Mouse (Mus musculus) right cerebral cortex, postnatal 36 days (tissue): ENCODE results near the gene Gfod2.
A peak's percentile ranks its signal among the peaks of the same experiment; 100 is the strongest.

Source experiments
- DNase-seq, 2 experiments: peaks; one replicate each; pipeline ENCODE4 v3.0.0; 2022; ENCODE audit warnings: low spot score in 2 of 2, mixed read lengths in 1 of 2

The Gfod2 gene

DNA sequence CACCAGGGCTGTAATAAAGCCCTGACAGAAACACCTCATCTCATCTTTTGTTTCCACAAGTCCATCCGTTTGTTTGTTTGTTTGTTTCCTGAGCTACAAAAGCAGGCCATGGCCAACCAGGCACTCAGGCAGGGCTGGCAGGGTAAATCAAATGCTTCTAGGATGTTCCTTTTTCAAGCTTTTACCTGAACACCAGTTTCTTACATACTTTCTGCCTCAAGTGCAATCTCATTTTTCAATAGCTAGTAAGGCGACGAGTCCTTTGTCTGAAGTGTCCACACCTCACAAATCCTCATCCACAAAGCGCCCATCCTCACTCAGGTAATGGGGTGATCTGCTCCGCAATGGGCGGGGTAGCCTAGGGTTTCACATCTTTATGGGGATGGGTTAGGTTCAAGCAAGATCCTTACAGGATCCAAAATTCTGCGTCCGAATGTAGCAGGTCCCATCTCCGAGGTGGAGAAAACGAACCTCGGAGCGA is 628 bp downstream of the Gfod2 start:
- DNase-seq, result no peak

DNA sequence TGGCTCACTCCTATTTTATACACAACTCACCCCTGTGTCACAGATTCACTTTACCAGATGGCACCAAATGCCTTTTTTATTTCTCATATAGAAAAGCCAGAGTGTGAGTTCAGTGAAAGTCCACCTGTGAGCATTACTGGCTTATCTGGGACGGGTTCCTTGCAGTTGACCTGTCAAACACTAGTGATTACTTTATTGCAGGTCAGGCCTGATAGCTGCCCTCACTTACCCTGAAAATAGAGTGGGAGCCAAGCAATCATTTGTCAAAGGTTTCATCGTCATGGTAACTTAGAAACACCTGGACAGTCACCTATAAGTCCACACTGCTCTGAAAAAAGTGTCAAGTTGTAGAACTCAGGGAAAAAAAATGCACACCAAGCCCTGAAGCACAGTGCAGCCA is 3.8 kb downstream of the Gfod2 start:
- DNase-seq, result no peak

DNA sequence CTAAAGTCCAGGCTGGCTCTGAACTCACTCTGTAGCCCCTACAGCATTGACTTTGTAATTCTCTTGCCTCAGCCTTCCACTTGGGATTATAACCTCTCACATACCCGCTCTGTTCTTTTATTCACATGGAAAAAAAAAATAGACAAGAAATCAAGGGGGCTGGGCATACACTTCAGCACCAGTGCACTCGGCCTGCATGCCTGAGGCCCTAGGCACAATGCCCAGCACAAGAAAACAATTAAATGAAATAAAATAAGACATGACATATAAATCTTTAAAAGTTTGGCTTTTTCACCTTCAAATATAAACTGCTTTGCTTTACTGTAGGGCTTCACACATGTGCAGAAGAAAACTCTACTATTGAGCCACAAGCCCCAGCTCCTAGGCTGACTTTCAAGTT is 4.5 kb downstream of the Gfod2 start:
- DNase-seq, result no peak

DNA sequence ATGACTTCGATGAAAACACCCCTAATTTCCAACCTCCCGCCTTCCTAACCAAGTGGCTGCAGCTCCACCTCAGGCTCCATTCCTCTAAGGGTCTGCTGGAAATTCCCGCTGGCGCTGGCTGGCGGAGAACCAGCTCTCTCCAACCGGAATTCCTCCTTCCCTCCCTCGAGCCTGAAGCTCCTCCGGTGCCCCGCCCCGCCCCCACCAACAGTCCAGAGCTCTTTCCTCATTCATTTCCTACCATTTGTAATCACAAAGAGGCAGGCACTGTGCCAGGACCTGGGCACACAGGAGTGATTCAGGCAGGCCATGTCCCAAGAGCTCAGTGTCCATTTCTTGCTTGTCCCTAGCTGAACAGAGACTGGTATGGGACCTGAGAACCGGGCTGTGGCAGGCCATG is 7.9 kb downstream of the Gfod2 start:
- DNase-seq, result no peak

DNA sequence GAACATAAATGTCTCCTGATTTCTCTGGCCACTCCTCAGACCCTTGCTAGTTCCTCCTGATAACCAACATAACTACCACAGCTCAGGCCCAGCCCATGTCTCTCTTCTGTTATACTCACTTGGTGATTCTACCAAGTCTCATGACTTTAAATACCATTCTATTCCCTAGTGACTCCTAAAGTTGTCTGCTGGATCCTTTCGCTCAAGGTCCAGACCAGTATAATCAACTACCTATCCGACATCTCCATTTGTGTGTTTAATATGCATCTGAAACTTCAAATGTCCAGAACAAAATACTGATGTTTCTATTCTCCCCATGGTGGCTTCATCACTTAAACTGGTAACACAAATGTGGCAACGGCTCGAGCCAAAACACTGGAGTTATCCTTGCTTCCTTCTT is 15.2 kb downstream of the Gfod2 start:
- DNase-seq, result no peak

DNA sequence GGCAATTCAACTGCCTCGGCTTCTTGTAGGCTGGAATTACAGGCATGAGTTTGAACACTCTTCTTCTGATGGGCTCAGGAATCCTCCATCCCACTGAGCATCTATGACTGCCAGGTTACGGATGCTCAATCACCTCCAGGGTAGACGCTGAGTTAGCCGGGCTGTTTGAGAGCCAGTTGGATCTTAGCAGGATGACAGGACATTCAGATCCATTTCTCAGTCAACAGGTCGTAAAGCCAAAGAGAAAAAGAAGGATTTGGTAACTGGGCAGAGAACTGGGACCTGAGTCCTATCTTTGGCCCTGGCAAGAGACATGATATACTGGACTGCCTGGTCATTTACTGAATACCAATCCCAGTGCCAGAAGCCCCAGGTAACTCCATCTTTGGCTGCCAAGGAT is 19.2 kb downstream of the Gfod2 start:
- no peak for DNase-seq

- DNase-seq, result no peak
Observed at GRCm38 (mm10) chr8:105732186-105732585, 26.3 kb downstream of the Gfod2 start.

- DNase-seq, result no peak
Observed at GRCm38 (mm10) chr8:105727397-105728124, 30.9 kb downstream of the Gfod2 start.

GRCm38 (mm10) chr8:105725726-105726125 is 32.7 kb downstream of the Gfod2 start:
- DNase-seq, result no peak

DNA sequence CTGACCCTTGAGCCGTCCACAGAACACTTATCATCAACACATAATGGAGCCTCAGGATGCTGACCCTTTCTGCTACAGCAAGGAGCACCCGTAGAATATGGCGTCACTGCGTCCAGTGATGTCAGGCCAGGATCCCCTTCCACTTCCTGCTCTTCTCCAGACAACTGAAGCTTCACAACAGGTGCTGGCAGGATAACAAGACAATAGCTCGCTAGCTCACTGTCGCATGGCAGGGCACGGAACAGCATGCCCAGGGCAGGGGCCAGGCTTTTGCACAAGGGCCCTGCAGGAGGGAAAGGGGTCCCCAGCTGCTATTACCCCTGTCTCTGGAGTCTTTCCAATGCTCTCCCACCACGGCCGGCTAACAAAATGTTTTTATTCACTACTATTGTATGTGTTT is 35.6 kb downstream of the Gfod2 start:
- DNase-seq, result no peak

- no peak for DNase-seq
Observed at GRCm38 (mm10) chr8:105719637-105720036, 38.8 kb downstream of the Gfod2 start.

DNA sequence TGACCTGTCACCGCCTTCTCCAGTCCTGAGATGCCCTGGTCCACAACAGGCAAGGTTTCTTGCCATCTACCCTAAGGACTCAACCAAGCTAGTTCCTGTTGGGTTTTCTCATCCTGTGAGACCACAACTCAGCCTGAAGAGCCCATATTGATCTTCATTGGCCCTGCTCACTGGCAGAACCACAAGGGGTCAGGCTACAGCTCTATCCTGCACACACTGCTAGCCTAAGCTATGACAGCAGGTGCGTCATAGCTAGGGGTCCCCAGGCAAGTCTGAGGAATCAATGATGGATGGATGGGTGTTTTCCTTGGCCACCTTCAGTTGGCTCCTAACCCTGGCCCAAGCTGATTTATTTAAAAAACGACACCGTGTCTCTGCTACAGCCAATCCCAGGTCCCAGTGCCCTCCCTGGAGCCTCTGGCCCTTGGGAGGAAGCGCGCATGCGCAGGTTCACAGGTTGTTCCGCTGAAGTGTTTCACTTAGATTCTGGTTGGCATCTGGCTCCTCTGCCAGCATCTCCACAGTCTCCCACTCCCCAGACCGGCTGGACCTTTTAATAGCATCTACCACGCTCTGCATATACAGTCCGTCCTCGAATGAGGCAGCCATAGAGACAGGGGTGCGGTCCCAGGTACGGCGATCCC is 42.0 kb downstream of the Gfod2 start:
- DNase-seq, result no peak

- no peak for DNase-seq
Observed at GRCm38 (mm10) chr8:105715042-105715441, 43.4 kb downstream of the Gfod2 start.

DNA sequence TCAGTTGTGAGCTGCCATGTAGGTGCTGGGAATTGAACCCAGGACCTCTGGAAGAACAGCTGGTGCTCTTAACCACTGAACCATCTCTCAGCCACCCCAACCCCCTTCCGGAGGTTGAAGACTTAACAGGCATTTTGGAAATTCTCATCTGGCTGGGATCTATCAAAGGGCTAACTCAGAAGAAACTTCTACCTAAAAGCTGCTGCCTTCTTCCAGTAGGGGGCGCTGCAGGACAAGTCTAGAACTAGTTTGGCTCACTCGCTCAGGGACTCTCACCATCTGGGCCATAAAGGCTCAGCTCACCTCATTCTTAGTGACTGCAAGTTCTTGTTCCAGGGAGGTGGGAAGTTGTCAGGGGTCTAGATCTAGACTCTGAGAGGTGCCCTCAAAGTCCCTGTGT is 44.3 kb downstream of the Gfod2 start:
- peak in 1 of 2 experiments; percentile 70 for DNase-seq

- DNase-seq, result no peak
Observed at GRCm38 (mm10) chr8:105712286-105712685, 46.2 kb downstream of the Gfod2 start.

DNA sequence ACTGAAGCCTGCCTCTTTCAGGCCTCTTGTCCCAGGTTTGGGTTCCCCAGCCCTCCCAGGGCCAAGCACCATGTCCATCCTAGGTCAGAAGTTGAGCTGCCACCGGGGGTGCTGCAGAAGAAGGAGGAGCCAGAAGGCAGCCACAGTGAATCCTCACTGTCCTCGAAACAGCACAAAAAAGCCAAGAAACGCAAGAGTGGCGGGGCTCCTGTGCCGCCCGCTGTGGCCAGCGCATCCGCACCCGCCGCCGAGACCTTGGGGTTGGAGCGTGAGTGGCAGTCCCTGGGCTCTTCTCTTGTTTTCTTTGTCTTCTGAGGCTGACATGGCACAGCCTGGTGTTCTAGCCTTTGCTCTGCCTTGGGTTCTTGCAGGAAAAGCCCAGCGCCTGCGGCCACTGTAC is 49.1 kb downstream of the Gfod2 start:
- no peak for DNase-seq

- no peak for DNase-seq
Observed at GRCm38 (mm10) chr8:105708675-105709074, 49.8 kb downstream of the Gfod2 start.

- DNase-seq, result peak; percentile 82 to 88
Observed at GRCm38 (mm10) chr8:105707498-105708403, 50.7 kb downstream of the Gfod2 start, which contains the start of the genes 4933405L10Rik and Enkd1. Gene 4933405L10Rik (plus strand): TSS chr8:105707655. Gene Enkd1 (minus strand): TSS chr8:105708210.

- no peak for DNase-seq
Observed at GRCm38 (mm10) chr8:105706426-105706825, 52.0 kb downstream of the Gfod2 start.

- DNase-seq, result no peak
Observed at GRCm38 (mm10) chr8:105704955-105705354, 53.5 kb downstream of the Gfod2 start.

DNA sequence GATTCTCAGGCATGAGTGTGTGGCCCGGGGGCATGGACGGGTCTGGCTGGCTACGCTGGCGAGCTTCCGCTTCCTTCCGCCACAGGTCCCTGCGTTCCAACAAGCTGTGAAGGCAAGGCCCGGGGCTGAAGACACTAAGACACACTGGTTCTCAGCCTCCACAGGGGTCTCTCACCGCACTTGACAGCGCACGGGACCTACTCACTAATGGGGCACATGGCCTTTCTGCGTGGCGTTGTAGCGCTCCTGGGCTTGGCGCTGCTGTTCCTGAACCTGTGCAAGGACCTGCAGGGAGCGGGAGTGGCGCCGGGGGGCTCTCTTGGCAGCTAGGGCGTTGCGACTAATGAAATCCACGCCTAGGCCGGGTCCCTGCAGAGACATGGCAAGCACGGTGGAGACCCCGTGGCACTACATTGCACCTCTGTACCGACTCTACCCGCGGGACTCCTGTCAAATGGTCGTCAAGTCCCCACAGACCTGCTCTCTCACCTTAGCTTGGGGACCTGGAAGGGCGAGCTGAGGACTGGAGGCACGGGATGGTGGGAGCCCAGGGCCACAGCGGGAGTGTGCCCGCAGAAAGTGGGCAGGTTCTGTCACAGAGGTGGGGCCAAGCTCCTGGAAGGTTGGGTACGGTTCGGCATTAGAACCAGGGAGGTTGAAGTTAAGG is 54.2 kb downstream of the Gfod2 start:
- DNase-seq, result no peak
